Mouse (Mus musculus) Patski (cell line): Measurements from ENCODE around the gene Ccl1. TPM values are rescaled to one million over a fixed set of nuclear protein-coding genes. Genes with fewer than 3 reads are reported as not detected.
A peak's percentile ranks its signal among the peaks of the same experiment; 100 is the strongest.

Experiments
- ATAC-seq: fragments of 100-300 bp; one replicate; pipeline ENCODE4 v1.8.0; 2021
- CTCF ChIA-PET: fragments of 350-600 bp; sonication (Branson Sonifier 250); formaldehyde crosslinking; loops from one replicate; lab custom pipeline; 2022; ENCODE audit warnings: inconsistent platforms; lab: Charles Lee
- POLR2A ChIA-PET: fragments of 350-600 bp; sonication (Branson Sonifier 250); formaldehyde crosslinking; loops from one replicate; lab custom pipeline; 2022; ENCODE audit warnings: antibody characterized with exemption, inconsistent platforms; lab: Charles Lee
- DNase-seq: peaks from one replicate; pipeline ENCODE4 v3.0.0-alpha.2; 2011; ENCODE audit warnings: low read depth, low spot score
- H3K27me3 ChIP-seq: fragments of 371-371 bp; one replicate; pipeline ENCODE4 v1.5.1; 2021
- CTCF ChIP-seq: fragments of 100-300 bp; IDR thresholded peaks from one replicate; pipeline ENCODE4 v1.5.1; 2021
- in situ Hi-C: fragments of 300-500 bp; cut with MboI; formaldehyde crosslinking; loops from 3 replicates; pipeline ENCODE4 v1.11.1; 2018; ENCODE audit warnings: low pct_unique_long_range_greater_than_20kb, mixed read lengths
- polyA plus RNA-seq: library from polyadenylated mRNA; unstranded; gene quantifications from one replicate; pipeline ENCODE4 v1.2.3, GENCODE M21; 2021

Gene Ccl1
- polyA plus RNA-seq, 1 experiment from 2014 or later, result not detected

DNA sequence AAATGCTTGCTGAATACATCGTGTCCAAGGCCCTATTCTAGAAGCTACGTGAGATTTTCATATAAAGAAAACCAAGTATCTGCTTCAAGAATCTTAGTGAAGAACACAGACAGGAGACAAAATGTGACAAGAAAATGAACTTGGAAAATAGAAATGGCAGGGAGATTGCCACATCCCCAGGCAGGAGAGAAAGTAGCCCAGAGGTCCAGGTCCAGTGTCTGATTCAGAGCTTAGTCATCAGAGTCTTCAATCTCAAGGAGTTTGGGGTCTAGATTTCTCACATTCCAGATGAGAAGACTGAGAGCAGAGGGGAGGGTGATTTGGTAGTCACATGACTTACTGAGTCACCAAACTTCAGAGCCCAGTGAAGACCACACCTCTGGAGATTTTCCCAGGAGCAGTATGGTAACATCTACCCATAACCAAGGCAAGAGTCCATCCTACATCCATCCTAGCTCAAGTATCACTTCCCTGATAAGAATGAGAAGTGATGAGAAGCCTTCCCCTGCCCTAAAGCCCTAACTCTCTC, 98.5 kb downstream of the Ccl1 start:
- no peak for TF ChIP-seq CTCF
- ChIA-PET CTCF (interaction anchor here (0.6 kb wide), 1 partner anchor 328 kb away, joined by 3 read pairs; no protein-coding TSS in a partner anchor), POLR2A (no interaction called here)
- peaks cover 6% of the 10 kb centered on the region for H3K27me3 ChIP-seq
- DNase-seq (no peak), ATAC-seq (no peak)
- in situ Hi-C loops, result no loop called here

DNA sequence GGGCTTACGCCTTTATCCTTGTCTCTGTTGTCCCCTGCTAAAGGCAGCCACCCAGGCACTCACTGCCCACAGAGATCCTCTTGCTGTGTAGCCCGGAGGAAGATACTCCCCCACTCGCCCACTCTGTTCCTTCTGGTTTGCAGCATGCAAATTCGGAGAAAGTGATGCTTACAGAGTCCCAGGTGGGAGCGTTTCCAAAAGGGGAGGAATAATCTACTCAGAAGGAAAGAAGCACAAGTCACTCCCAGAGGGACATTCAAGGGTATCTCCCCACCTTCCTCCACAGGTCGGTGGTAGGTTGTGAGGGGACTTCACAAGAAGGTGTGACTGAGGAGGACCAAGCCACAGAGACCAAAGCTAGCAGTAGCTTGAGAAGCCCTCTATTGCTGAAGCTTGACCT, 100.3 kb downstream of the Ccl1 start:
- H3K27me3 ChIP-seq, result peaks cover 14% of the 10 kb centered on the region
- DNase-seq (no peak), ATAC-seq (no peak)
- no peak for TF ChIP-seq CTCF
- ChIA-PET CTCF (no interaction called here), POLR2A (no interaction called here)
- in situ Hi-C loops, result no loop called here

- TF ChIP-seq CTCF, result no peak
- peaks cover 23% of the 10 kb centered on the region for H3K27me3 ChIP-seq
- POLR2A ChIA-PET, result no interaction called here
- no peak for DNase-seq
- in situ Hi-C loops, result no loop called here
- CTCF ChIA-PET, result interaction anchor here (1.1 to 1.2 kb wide), 2 partner anchors 16 to 207 kb away, joined by 3 read pairs; no protein-coding TSS in a partner anchor
- no peak for ATAC-seq
Measured at GRCm38 (mm10) chr11:82203706-82204105, 101.8 kb downstream of the Ccl1 start.

DNA sequence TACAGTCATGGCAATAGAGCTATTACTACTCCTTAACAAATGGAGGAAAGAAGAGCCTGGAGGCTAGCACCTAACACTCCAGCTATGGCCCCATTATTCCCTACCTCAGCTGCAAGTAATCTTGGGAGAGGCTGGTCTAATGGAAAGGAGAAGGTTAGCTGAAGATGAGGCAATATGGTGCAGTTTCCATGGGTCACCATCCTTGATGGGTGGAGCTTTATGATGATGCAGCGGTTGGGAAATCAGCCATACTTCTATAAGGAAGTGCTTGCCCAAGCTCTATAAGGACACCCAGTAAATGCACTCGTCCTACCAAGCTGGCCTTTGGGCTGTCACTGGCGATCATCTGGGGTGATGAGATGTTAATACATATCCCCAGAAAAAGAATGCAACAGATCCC, 107.7 kb downstream of the Ccl1 start:
- no peak for ATAC-seq
- DNase-seq, result no peak
- ChIA-PET POLR2A (no interaction called here), CTCF (no interaction called here)
- peaks cover 37% of the 10 kb centered on the region for H3K27me3 ChIP-seq
- in situ Hi-C loops, result no loop called here
- no peak for TF ChIP-seq CTCF

DNA sequence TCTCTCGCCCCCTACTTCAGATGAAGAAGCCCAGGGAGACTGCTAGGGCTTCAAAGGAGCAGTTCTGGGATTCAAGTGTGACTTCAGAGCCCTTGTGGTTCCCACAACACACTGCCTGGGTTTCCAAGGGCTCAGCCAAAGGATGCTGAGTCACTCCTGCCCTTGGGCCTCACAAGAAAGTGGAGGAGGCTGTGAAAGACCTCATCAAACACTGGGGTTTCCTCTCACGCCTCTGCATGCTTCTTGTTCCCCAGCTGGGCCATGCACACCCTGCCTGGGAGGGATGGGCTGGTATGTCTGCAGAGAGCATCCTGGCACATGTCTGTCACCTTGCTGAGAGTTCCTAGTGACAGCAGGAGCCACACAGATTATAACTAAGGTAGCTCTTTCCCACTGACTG, 110.5 kb downstream of the Ccl1 start:
- DNase-seq (no peak), ATAC-seq (peak; percentile 49)
- in situ Hi-C loops, result no loop called here
- peaks cover 37% of the 10 kb centered on the region for H3K27me3 ChIP-seq
- POLR2A ChIA-PET, result no interaction called here
- TF ChIP-seq CTCF, result no peak
- CTCF ChIA-PET, result no interaction called here

- H3K27me3 ChIP-seq, result peaks cover 36% of the 10 kb centered on the region
- POLR2A ChIA-PET, result no interaction called here
- in situ Hi-C loops, result no loop called here
- DNase-seq (peak; percentile 66), ATAC-seq (peak; percentile 84)
- TF ChIP-seq CTCF, result no peak
- CTCF ChIA-PET, result no interaction called here
Measured at GRCm38 (mm10) chr11:82193826-82194225, 111.7 kb downstream of the Ccl1 start.

DNA sequence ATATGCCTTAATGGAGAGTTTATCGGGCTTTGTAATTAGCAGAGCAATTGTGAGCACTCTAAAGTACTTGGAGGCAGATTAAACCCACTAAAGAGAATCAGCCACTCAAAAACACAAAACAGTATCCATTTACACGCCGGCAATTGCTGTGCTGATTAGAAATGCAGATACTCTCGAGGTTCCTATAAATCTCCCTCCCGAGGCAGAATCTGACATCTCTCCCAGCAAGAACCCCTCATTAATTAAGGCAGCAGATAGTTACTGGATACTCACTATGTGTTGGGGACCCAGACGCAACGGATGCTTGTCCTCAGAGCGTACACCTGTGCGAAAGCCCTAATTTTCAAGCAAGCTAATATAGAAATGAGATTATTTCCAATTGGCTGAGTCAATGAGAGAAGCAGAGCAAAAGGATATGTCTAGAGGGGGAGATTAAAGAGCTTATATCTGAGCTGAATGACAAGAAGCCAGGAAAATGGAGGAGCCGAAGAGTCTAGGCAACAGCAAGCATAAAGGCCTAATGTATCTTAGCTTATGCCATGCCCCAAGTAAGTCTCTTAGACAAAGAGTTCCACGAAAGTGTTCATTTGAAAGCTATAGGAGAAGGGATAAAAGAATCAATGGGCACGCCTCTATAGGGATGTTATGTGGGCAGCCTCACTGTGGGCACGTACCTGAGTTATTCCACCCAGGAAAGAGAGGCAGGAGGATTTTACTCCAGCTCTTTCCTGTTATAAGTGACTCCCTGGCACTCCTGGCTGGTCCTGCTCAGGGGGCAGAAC, 115.5 kb downstream of the Ccl1 start:
- ChIA-PET POLR2A (no interaction called here), CTCF (interaction anchor here (1.1 to 3.4 kb wide), 3 partner anchors 11 to 194 kb away, joined by 4 to 14 read pairs (median 4); no protein-coding TSS in a partner anchor)
- H3K27me3 ChIP-seq, result peaks cover 15% of the 10 kb centered on the region
- DNase-seq, result no peak
- in situ Hi-C loops, result no loop called here
- TF ChIP-seq CTCF, result no peak
- no peak for ATAC-seq

DNA sequence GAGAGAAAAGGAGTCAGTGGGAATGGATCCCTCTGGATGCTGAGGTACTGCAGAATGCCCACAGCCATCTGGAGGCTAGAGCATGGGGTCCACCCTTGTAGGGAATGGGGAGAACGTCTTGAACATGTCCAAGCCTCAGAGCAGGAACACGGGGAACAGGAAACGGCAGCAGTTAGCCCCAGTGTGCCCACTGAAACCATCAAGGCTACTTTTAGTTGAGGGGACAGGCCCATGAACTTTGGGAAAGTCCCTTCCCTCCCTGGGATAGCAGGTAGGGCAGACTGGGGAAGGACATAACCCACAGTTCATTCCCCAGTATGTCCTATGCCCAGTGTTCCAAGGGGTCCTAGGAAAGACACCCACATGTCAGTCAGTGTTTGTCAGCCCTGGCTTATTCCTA, 119.8 kb downstream of the Ccl1 start:
- no peak for TF ChIP-seq CTCF
- peaks cover 36% of the 10 kb centered on the region for H3K27me3 ChIP-seq
- ATAC-seq (no peak), DNase-seq (no peak)
- in situ Hi-C loops, result no loop called here
- ChIA-PET POLR2A (no interaction called here), CTCF (no interaction called here)

DNA sequence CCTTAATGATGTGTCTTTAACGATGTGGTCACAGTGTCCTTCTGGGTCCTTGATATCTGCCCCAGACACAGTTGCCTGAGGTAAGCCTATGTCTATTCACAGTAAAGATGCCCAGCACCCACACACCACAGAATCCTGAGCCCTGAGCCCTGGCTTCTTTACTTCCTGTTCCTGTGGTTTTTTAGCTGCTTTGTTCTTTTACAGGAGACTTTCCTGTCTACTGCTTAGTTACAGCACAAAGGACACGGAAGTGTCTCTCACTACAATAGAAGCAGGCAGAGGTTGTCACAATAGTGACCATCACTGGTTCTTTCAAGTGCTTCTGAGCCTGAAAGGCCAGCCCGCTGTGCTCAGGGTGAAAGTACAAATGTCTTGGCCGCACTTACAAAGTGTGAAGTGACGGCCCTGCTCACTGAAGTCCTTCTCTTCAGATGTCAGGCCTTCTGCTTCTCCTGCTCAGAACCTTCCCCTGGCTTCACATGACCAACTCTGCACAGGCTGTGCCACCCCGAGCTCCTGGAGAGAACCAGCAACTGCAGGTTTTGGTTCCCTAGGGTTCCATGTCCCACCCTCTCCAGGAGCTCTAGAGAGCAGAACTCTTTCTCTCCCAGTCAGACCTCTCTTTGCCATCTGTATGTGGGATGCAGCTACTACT, 122.1 kb downstream of the Ccl1 start:
- ATAC-seq (no peak), DNase-seq (no peak)
- CTCF ChIA-PET, result interaction anchor here (1.0 to 1.4 kb wide), 2 partner anchors 136 to 187 kb away, joined by 4 to 5 read pairs; no protein-coding TSS in a partner anchor
- no peak for TF ChIP-seq CTCF
- POLR2A ChIA-PET, result no interaction called here
- H3K27me3 ChIP-seq, result peaks cover 38% of the 10 kb centered on the region
- in situ Hi-C loops, result no loop called here

- CTCF ChIA-PET, result interaction anchor here (1.0 to 1.2 kb wide), 2 partner anchors 110 to 135 kb away, joined by 3 to 4 read pairs; no protein-coding TSS in a partner anchor
- in situ Hi-C loops, result no loop called here
- DNase-seq (no peak), ATAC-seq (no peak)
- no peak for TF ChIP-seq CTCF
- POLR2A ChIA-PET, result no interaction called here
- H3K27me3 ChIP-seq, result peaks cover 42% of the 10 kb centered on the region
Measured at GRCm38 (mm10) chr11:82182401-82182800, 123.1 kb downstream of the Ccl1 start.
